Mouse (Mus musculus): Measurements from ENCODE around the gene Gm28041. TPM values are rescaled to one million over a fixed set of nuclear protein-coding genes. Genes with fewer than 3 reads are reported as not detected.

Gm28041 gene
- 1.2 TPM for polyA plus RNA-seq (2017; shearing (Covaris generic))

GRCm38 (mm10) chr13:67375050-67375911, at the start of gene Gm28041, which contains the start of gene Zfp456:
Gm28041 (minus strand) TSS chr13:67375733.
Zfp456 (minus strand) TSS chr13:67375810.

DNA sequence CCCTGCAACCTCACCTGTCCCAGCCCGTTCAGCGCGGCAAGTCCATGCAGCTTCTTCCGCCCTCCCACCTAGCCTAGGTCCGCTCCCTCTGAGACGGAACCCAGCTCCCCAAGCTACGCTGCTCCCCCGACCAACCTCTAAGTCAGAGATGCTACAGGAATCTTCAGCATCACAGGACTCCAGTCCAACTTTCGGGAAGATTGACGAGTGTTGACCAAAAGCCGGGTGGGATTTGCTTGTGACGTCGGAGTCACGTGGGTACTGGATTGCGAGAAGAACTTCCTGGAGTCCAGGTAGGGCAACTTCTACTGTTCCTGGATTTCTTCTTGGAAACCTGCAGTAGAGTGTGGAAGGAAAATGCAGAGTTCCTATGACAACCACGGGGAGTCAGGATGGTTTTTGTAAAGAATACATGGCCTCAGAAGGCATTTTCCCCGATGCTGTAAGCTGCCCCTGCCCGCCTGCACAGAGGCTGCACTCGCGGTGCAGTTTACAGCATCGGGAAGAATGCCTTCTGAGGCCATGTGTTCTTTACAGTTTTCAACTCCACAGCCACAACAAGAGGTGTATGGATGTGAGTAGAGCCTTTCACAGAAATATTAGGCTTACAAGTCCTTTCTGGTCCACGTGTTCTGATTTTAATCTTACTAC, 45.8 kb upstream of the Gm28041 start, which contains the start of gene Zfp459:
TSS of gene Zfp459 (minus strand) at position 212 of the 651 bp plus-strand sequence.

GRCm38 (mm10) chr13:67399183-67399903, 23.8 kb upstream of the Gm28041 start, which contains the start of gene Zfp429:
Zfp429 (minus strand) TSS chr13:67399819.

DNA sequence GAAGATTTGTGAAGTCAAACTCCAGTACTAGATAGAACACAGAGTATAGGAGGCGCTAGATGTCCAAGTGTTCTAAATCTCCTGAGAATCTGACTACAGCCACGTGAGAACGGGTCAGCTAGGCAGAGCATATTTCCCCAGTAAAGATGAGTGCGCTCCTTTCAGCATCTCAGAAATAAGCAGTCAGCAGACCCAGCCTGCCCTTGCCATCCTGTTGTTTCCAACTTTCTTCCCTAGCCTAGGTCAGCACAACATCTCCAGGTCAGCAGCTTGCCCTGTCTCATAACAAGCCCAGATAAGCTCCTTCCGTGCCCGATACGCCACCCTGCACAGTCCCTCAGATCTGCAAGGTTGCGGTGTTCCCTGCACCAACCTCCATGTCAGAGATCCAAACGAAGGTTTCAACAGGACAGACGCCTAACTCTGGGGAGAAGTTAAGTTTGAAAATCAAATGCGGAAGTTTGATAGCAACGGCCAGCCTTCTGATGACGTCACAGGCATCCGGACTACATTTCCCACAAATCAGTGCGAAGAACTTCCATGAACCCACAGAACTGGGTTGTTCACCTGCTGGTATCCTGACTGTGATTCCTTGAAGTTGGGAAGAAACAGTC, 15.3 kb downstream of the Gm28041 start, which contains the start of the genes Gm28044 and Zfp953:
TSS of gene Gm28044 (minus strand) at position 406 of the 614 bp plus-strand sequence.
TSS of gene Zfp953 (minus strand) at position 475 of the 614 bp plus-strand sequence.

DNA sequence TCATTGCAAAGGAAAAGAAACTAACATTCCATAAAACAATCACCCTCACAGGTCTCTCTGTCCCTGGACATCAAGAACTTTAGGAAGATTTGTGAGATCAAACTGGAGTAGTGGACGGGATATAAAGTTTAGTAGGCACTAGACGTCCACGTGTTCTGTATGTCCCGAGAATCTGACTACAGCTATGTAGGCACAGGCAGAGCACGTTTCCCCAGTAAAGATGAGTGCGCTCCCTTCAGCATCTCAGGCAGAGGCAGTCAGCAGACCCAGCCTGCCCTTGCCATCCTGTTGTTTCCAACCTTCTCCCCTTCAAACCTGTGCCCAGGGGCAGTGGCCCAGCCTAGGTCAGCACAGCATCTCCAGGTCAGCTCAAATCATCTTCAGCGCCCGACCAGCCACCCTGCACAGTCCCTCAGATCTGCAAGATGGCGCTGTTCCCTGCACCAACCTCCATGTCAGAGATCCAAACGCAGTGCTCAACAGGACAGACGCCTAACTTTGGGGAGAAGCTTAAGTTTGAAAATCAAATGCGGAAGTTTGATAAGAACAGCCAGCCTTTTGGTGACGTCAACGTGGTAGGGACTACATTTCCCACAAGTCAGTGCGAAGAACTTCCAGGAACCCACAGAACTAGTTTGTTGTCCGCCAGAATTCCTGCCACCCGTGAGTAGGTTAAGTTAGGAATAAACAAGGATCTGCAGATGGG, 43.4 kb downstream of the Gm28041 start, which contains the start of gene Zfp595:
TSS of gene Zfp595 (minus strand) at position 552 of the 706 bp plus-strand sequence.

DNA sequence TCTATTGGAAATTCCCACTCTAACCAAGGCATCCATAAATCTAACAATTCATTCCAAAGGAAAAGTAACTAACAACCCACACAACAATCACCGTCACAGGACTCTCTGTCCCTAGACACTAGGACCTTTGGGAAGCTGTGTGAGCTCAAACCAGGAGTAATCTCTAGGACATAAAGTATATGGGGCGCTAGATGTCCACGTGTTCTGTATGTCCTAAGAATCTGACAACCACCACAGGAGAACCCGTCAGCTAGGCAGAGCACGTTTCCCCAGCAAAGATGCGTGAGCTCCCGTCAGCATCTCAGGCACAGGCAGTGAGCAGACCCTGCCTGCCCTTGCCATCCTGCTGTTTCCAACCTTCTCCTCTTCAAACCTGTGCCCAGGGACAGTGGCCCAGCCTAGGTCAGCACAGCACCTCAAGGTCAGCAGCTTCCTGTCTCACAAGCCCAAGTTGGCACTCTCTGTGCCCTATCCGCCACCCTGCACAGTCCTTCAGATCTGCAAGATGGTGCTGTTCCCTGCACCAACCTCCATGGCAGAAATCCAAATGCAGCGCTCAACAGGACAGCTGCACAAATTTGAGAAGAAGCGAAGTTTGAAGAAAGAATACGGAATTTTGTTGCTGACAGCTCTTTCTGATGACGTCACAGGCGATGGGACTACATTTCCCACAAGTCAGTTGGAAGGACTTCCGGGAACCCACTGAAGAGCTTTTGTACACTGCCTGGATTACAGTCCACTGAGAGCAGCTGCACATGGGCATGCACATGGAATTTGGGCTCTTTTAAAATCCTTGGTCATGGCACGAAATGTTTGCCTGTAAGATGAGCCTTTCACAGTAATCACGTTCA, 69.5 kb downstream of the Gm28041 start, which contains the start of gene Zfp457:
TSS of gene Zfp457 (minus strand) at position 664 of the 851 bp plus-strand sequence.

Other genes with a start within 250 kb of the Gm28041 start
- gene Rsl1, start 202.6 kb downstream of the Gm28041 start, polyA plus RNA-seq (2017; shearing (Covaris generic)) = 13.1 TPM
- 2.6 TPM for gene Zfp455, start 181.2 kb downstream of the Gm28041 start, polyA plus RNA-seq (2017; shearing (Covaris generic))
- 1.7 TPM for gene Zfp458, start 97.3 kb downstream of the Gm28041 start, polyA plus RNA-seq (2017; shearing (Covaris generic))
- not detected for gene Zfp457, start 69.2 kb downstream of the Gm28041 start, polyA plus RNA-seq (2017; shearing (Covaris generic))
- 5.7 TPM for gene Zfp595, start 43.2 kb downstream of the Gm28041 start, polyA plus RNA-seq (2017; shearing (Covaris generic))
- 0.94 TPM for gene Gm28044, start 15.2 kb downstream of the Gm28041 start, polyA plus RNA-seq (2017; shearing (Covaris generic))
- gene Zfp953, start 15.1 kb downstream of the Gm28041 start, polyA plus RNA-seq (2017; shearing (Covaris generic)) = 2.0 TPM
- 5.7 TPM for gene Zfp456, start 77 bp upstream of the Gm28041 start, polyA plus RNA-seq (2017; shearing (Covaris generic))
- 29.1 TPM for gene Zfp429, start 24.1 kb upstream of the Gm28041 start, polyA plus RNA-seq (2017; shearing (Covaris generic))
- 3.5 TPM for gene Zfp459, start 45.7 kb upstream of the Gm28041 start, polyA plus RNA-seq (2017; shearing (Covaris generic))
- gene Zfp874a, start 75.9 kb upstream of the Gm28041 start, polyA plus RNA-seq (2017; shearing (Covaris generic)) = 34.3 TPM
- 13.9 TPM for gene Zfp874b, start 108.5 kb upstream of the Gm28041 start, polyA plus RNA-seq (2017; shearing (Covaris generic))
- 17.3 TPM for gene Zfp58, start 124.8 kb upstream of the Gm28041 start, polyA plus RNA-seq (2017; shearing (Covaris generic))
- not detected for gene Gm26965, start 150.4 kb upstream of the Gm28041 start, polyA plus RNA-seq (2017; shearing (Covaris generic))
- 44.6 TPM for gene Zfp87, start 150.4 kb upstream of the Gm28041 start, polyA plus RNA-seq (2017; shearing (Covaris generic))
- 15.9 TPM for gene Zfp748, start 178.1 kb upstream of the Gm28041 start, polyA plus RNA-seq (2017; shearing (Covaris generic))
- 5.3 TPM for gene Zfp729b, start 234.0 kb upstream of the Gm28041 start, polyA plus RNA-seq (2017; shearing (Covaris generic))

Data from effector memory CD4-positive, alpha-beta T cell, adult 7 months (primary cell).